Comparison of ENCODE assay signal across 20 mouse cellular contexts in the genomic region with DNA sequence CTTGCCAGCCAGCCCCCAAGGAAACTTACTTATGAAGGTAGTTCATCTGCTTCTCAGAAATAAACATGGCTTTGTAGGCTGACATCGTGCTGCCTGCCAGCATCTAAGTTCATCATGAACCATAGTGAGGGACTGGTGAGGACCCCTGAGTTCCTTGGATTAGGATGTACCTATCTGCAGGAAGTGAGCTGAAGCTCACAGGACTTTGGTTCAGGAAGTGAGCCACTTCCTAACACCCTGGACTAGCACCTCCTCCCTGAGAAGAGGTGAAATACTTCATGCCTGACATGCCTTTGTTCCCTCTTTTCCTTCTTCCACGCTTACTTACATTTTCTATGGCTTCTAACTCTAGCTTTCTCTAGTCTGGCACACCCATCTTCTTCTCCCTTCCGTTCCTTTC. TPM values are rescaled to one million over a fixed set of nuclear protein-coding genes. Genes with fewer than 3 reads are reported as not detected.
DNase-seq lines count a peak whose midpoint lies in the region; ATAC-seq and TF ChIP-seq lines count a peak whose summit lies in the region.
"Had no signal": no experiment of that assay in that cellular context is flagged by ENCODE, and none has a peak within 500 bp of the region (broad histone marks: within the 10 kb centered on the region; RNA-seq: fewer than 3 reads in every experiment).

No protein-coding gene starts in this region.

- WGBS in lung, embryonic 15.5 days: 65% methylated on average over 3 of the region's 3 CpGs

- H3K9me3 ChIP-seq in lung, embryonic 15.5 days: no peaks in the 10 kb centered on the region

- no peaks in the 10 kb centered on the region for H3K4me1 ChIP-seq in lung, embryonic 15.5 days
- H3K4me1 ChIP-seq in testis, adult 2 months (ENCODE audit: control insufficient read depth, insufficient read depth, low read length): no peaks in the 10 kb centered on the region; the same call in 1 of the 2 replicates
- H3K4me1 ChIP-seq: forebrain, embryonic 10.5 days; forebrain, embryonic 13.5 days; hindbrain, embryonic 10.5 days; hindbrain, embryonic 13.5 days had no signal

- no peak for TF ChIP-seq CTCF in testis, adult 2 months (IDR thresholded peaks at IDR 0.05; ENCODE audit: control insufficient read depth, insufficient read depth, insufficient replicate concordance, low read depth, low read length)

- H3K27ac ChIP-seq in lung, embryonic 15.5 days: 0 out of 2 replicates have a peak overlapping the region, but pooled peaks have one; percentile 32
- H3K27ac ChIP-seq in testis, adult 2 months (ENCODE audit: control insufficient read depth, insufficient read depth, low read depth, low read length): peak overlapping the region; percentile 44; the same call in 1 of the 2 replicates
- H3K27ac ChIP-seq: forebrain, embryonic 10.5 days; forebrain, embryonic 13.5 days; hindbrain, embryonic 10.5 days; hindbrain, embryonic 13.5 days had no signal

- H3K4me3 ChIP-seq in lung, embryonic 15.5 days: no peak overlapping the region
- H3K4me3 ChIP-seq in testis, adult 2 months (ENCODE audit: control insufficient read depth, low read depth, low read length): no peak overlapping the region
- H3K4me3 ChIP-seq: forebrain, embryonic 10.5 days; forebrain, embryonic 13.5 days; hindbrain, embryonic 10.5 days; hindbrain, embryonic 13.5 days had no signal

- H3K27me3 ChIP-seq in lung, embryonic 15.5 days: no peaks in the 10 kb centered on the region
- no peaks in the 10 kb centered on the region for H3K27me3 ChIP-seq in testis, adult 2 months (ENCODE audit: control insufficient read depth, insufficient read depth, low read length)
- H3K27me3 ChIP-seq: forebrain, embryonic 13.5 days; hindbrain, embryonic 13.5 days had no signal

- no peak for TF ChIP-seq POLR2A in testis, adult 2 months (IDR thresholded peaks at IDR 0.05; ENCODE audit: control insufficient read depth, low read depth, low read length)

- no peaks in the 10 kb centered on the region for H3K36me3 ChIP-seq in lung, embryonic 15.5 days
- H3K36me3 ChIP-seq in testis, adult 2 months (ENCODE audit: control insufficient read depth, insufficient read depth, low read length): no peaks in the 10 kb centered on the region
- H3K36me3 ChIP-seq: forebrain, embryonic 10.5 days; hindbrain, embryonic 10.5 days; hindbrain, embryonic 13.5 days had no signal

- no peak overlapping the region for H3K4me2 ChIP-seq in lung, embryonic 15.5 days
- H3K4me2 ChIP-seq: forebrain, embryonic 13.5 days; heart, embryonic 11.5 days; hindbrain, embryonic 13.5 days had no signal

- peak; percentile 87 for DNase-seq in heart, adult 11 months
- DNase-seq in heart, postnatal 36 days: no peak
- DNase-seq in lung, postnatal 4 days: no peak
- DNase-seq in testis, postnatal 14 days (ENCODE audit: low spot score): no peak
- DNase-seq: B cell, adult 2 months; cerebellum, adult 18-20 months; cerebellum, adult 9-10 months; cerebellum, postnatal 14 days; gastrocnemius, postnatal 10 days; gastrocnemius, postnatal 36 days had no signal

- intact Hi-C loops in heart, postnatal 36 days (cut with DNase I): no loop called here

- no peak overlapping the region for H3K9ac ChIP-seq in lung, embryonic 15.5 days
- H3K9ac ChIP-seq: forebrain, embryonic 13.5 days; hindbrain, embryonic 13.5 days had no signal

- no peak for ATAC-seq in lung, embryonic 15.5 days (ENCODE audit: borderline replicate concordance, extremely low read depth, low FRiP score, low TSS enrichment)
- ATAC-seq: forebrain, embryonic 13.5 days; forebrain, embryonic 16.5 days; hindbrain, embryonic 16.5 days had no signal

RNA-seq across cellular contexts. Expression of a gene that starts 42.2 kb away (rescaled TPM):
- 10 to 100 TPM; 39.9 to 48.3 TPM for total RNA-seq in heart, postnatal 36 days (2021)
- 97.6 and 101 TPM in 2 replicates for polyA plus RNA-seq in lung, embryonic 15.5 days (2015; fragmentation: Nextera tagmentation; extraction: Ambion mirVana)
- polyA plus RNA-seq in testis, adult 2 months (2012; rRNA removed): 4.1 and 4.6 TPM in 2 replicates
- total RNA-seq: MEL had no signal

Comparison
In these comparisons a context has a peak if more than half of its experiments do, and no peak if none do; other contexts are left out.
1. RNA of a gene that starts 42.2 kb away (polyA plus RNA-seq): 97.6 to 101 TPM in lung, embryonic 15.5 days; 4.1 to 4.6 TPM in testis, adult 2 months; every median in the first group is over 10 times any median in the second.